Mouse (Mus musculus): ENCODE results near the gene Psmc3ip. TPM values are rescaled to one million over a fixed set of nuclear protein-coding genes. Genes with fewer than 3 reads are reported as not detected.

The Psmc3ip gene
- total RNA-seq (2023), result 1 to 10 TPM; 2.9 to 3.5 TPM

GRCm38 (mm10) chr11:101095314-101096024, at the start of gene Psmc3ip:
TSS of gene Psmc3ip (minus strand) at chr11:101095436.

GRCm38 (mm10) chr11:101119761-101120544, 24.7 kb upstream of the Psmc3ip start, which contains the start of the genes Retreg3 and Tubg1:
TSS of gene Retreg3 (minus strand) at chr11:101119893.
TSS of gene Tubg1 (plus strand) at chr11:101119938.

GRCm38 (mm10) chr11:101086756-101087681, 8.2 kb downstream of the Psmc3ip start, which contains the start of gene Mlx:
TSS of gene Mlx (plus strand) at chr11:101087277.

GRCm38 (mm10) chr11:101082208-101083082, 12.8 kb downstream of the Psmc3ip start, which contains the start of gene Coasy:
TSS of gene Coasy (plus strand) at chr11:101082565.

GRCm38 (mm10) chr11:101078121-101078520, 17.1 kb downstream of the Psmc3ip start, which contains the start of gene Hsd17b1:
TSS of gene Hsd17b1 (plus strand) at chr11:101078411.

GRCm38 (mm10) chr11:101069391-101070188, 25.6 kb downstream of the Psmc3ip start, which contains the start of gene Naglu:
TSS of gene Naglu (plus strand) at chr11:101070012.

Other genes with a start within 250 kb of the Psmc3ip start
- gene Stat5b, start 244.7 kb downstream of the Psmc3ip start, total RNA-seq (2023), result 10 to 100 TPM; 72.9 to 73.0 TPM
- 10 to 100 TPM; 40.0 to 40.6 TPM for gene Stat5a, start 236.1 kb downstream of the Psmc3ip start, total RNA-seq (2023)
- gene Stat3, start 155.9 kb downstream of the Psmc3ip start, total RNA-seq (2023), result 100 to 1,000 TPM; 218 to 234 TPM
- gene Cavin1, start 124.5 kb downstream of the Psmc3ip start, total RNA-seq (2023), result not detected
- 100 to 1,000 TPM in 1 of 2 experiments, 10 to 100 TPM in 1; 76.8 to 108 TPM for gene Atp6v0a1, start 86.0 kb downstream of the Psmc3ip start, total RNA-seq (2023)
- 10 to 100 TPM; 18.5 to 24.4 TPM for gene Naglu, start 25.4 kb downstream of the Psmc3ip start, total RNA-seq (2023)
- 1 to 10 TPM; 2.2 to 2.9 TPM for gene Hsd17b1, start 17.0 kb downstream of the Psmc3ip start, total RNA-seq (2023)
- 10 to 100 TPM; 18.3 to 21.7 TPM for gene Coasy, start 12.9 kb downstream of the Psmc3ip start, total RNA-seq (2023)
- gene Mlx, start 8.2 kb downstream of the Psmc3ip start, total RNA-seq (2023), result 10 to 100 TPM; 36.8 to 37.6 TPM
- gene Retreg3, start 24.5 kb upstream of the Psmc3ip start, total RNA-seq (2023), result 10 to 100 TPM; 85.9 to 89.2 TPM
- gene Tubg1, start 24.5 kb upstream of the Psmc3ip start, total RNA-seq (2023), result 10 to 100 TPM; 14.2 to 17.4 TPM
- 1 to 10 TPM; 3.2 to 7.1 TPM for gene Tubg2, start 60.5 kb upstream of the Psmc3ip start, total RNA-seq (2023)
- gene Cntnap1, start 75.1 kb upstream of the Psmc3ip start, total RNA-seq (2023), result under 1 TPM; 0.21 to 0.32 TPM
- gene Plekhh3, start 75.9 kb upstream of the Psmc3ip start, total RNA-seq (2023), result 1 to 10 TPM in 1 of 2 experiments, under 1 TPM in 1; 0.95 to 1.4 TPM
- gene Ccr10, start 80.0 kb upstream of the Psmc3ip start, total RNA-seq (2023), result not detected
- gene Ezh1, start 131.0 kb upstream of the Psmc3ip start, total RNA-seq (2023), result 10 to 100 TPM; 89.5 to 93.8 TPM
- gene Ramp2, start 150.6 kb upstream of the Psmc3ip start, total RNA-seq (2023), result not detected
- 10 to 100 TPM; 69.8 to 82.7 TPM for gene Vps25, start 158.3 kb upstream of the Psmc3ip start, total RNA-seq (2023)
- under 1 TPM; 0.20 to 0.77 TPM for gene Wnk4, start 165.1 kb upstream of the Psmc3ip start, total RNA-seq (2023)
- under 1 TPM in 1 of 2 experiments, not detected in 1; 0.29 TPM for gene Cntd1, start 183.6 kb upstream of the Psmc3ip start, total RNA-seq (2023)
- gene Coa3, start 183.7 kb upstream of the Psmc3ip start, total RNA-seq (2023), result 10 to 100 TPM; 30.6 to 33.6 TPM
- gene Becn1, start 206.8 kb upstream of the Psmc3ip start, total RNA-seq (2023), result 100 to 1,000 TPM; 185 to 187 TPM
- gene Psme3, start 220.8 kb upstream of the Psmc3ip start, total RNA-seq (2023), result 100 to 1,000 TPM; 143 to 148 TPM
- gene Aoc2, start 229.6 kb upstream of the Psmc3ip start, total RNA-seq (2023), result 10 to 100 TPM; 13.2 to 14.9 TPM
- under 1 TPM in 1 of 2 experiments, not detected in 1; 0.50 TPM for gene Aoc3, start 235.2 kb upstream of the Psmc3ip start, total RNA-seq (2023)

Measured in B cell, adult 67 days (primary cell).